Mouse (Mus musculus) megakaryocyte progenitor cell, adult 5-6 weeks (primary cell): ENCODE data around the gene Prkcq. TPM values are rescaled to one million over a fixed set of nuclear protein-coding genes. Genes with fewer than 3 reads are reported as not detected.
"Not testable (repeated sequence)": the region's sequence is repeated elsewhere in the genome, so short reads cannot be mapped to it uniquely, and the experiment has no call there.

Source experiments
- ATAC-seq: replicated peaks from 2 replicates; pipeline ENCODE4 v1.8.0; 2016; ENCODE audit warnings: mild to moderate bottlenecking, moderate TSS enrichment, inconsistent platforms; ENCODE audit not compliant: poor library complexity
- total RNA-seq, 2 experiments: library from RNA; stranded (forward) in 1 of 2; stranded (reverse) in 1 of 2; fragments of 157-497, 149-512 nt in 1 of 2; fragments of 200-1000 nt in 1 of 2; gene quantifications; 2 replicates each; pipeline versions ENCODE4 v1.2.3 to v1.2.4; 2015 to 2017

Gene Prkcq
- total RNA-seq, 2 experiments from 2014 or later: 1.2 to 4.0 TPM

GRCm38 (mm10) chr2:11346419-11346818 is 174.5 kb downstream of the Prkcq start:
- ATAC-seq: not testable (repeated sequence)

DNA sequence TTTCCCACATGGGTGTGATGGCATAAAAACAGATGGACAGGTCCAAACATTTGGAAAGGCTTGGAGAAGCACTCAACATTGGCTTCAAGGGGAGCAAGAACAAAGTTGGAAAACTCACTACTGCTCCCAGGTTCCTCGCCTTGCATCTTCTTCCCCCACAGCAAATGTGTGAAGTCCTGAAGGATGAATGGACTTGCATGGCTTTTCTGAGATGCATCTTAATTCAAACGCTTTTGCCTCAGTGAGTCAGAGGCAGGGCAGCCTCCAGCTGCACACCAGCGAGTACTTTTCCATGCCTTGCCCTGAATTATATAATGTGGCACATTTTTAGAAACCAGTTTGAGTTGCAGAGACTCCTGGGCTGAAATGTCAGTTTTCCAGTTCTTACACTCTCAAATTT is 175.9 kb downstream of the Prkcq start:
- no peak for ATAC-seq
